Mouse (Mus musculus) intestine, embryonic 16.5 days (tissue): ENCODE measurements at regions not wholly inside any gene's neighbourhood (a gene's known extent, or its start where the extent isn't known, plus 50 kb on each side); places are given as distances from the start of the nearest gene placed in this dataset.
"Not testable (repeated sequence)": the region's sequence is repeated elsewhere in the genome, so short reads cannot be mapped to it uniquely, and the experiment has no call there.

Experiments used
- ATAC-seq: fragments of 200-750 bp; cut with Nextera tagmentation; 2 replicates; pipeline ENCODE4 v1.8.0; 2017; ENCODE audit warnings: moderate TSS enrichment, moderate library complexity
- H3K27ac ChIP-seq: fragments of 300-500 bp; sonication (generic); 2 replicates; pipeline ENCODE4 v1.5.1; 2014; ENCODE audit warnings: mild to moderate bottlenecking, low read length
- H3K27me3 ChIP-seq: fragments of 300-500 bp; sonication (generic); replicated peaks from 2 replicates; pipeline ENCODE4 v1.6.1; 2014; ENCODE audit warnings: low read length, control low read depth, mixed read lengths; ENCODE audit not compliant: control insufficient read depth, insufficient read depth
- H3K36me3 ChIP-seq: fragments of 300-500 bp; sonication (generic); 2 replicates; pipeline ENCODE4 v1.6.1; 2014; ENCODE audit warnings: low read length, control low read depth; ENCODE audit not compliant: control insufficient read depth, insufficient read depth
- H3K4me1 ChIP-seq: fragments of 300-500 bp; sonication (generic); 2 replicates; pipeline ENCODE4 v1.6.1; 2014; ENCODE audit warnings: low read length, control low read depth, mixed read lengths; ENCODE audit not compliant: control insufficient read depth, insufficient read depth
- H3K4me2 ChIP-seq: fragments of 300-500 bp; sonication (generic); 2 replicates; pipeline ENCODE4 v1.6.1; 2014; ENCODE audit warnings: low read depth, low read length, control low read depth
- H3K4me3 ChIP-seq: fragments of 300-500 bp; sonication (generic); 2 replicates; pipeline ENCODE4 v1.5.1; 2014; ENCODE audit warnings: mild to moderate bottlenecking, low read length
- H3K9ac ChIP-seq: fragments of 300-500 bp; sonication (generic); 2 replicates; pipeline ENCODE4 v1.6.1; 2014; ENCODE audit warnings: low read depth, low read length
- H3K9me3 ChIP-seq: fragments of 300-500 bp; sonication (generic); 2 replicates; pipeline ENCODE4 v1.6.1; 2016; ENCODE audit warnings: low read length, control low read depth; ENCODE audit not compliant: control insufficient read depth
- WGBS: fragments of 180-500 bp; shearing (Covaris S2); extraction: QIAGEN DNeasy Blood & Tissue Kit; methylation state at CpG from one replicate; pipeline ENCODE4 v1.1.7; 2014; 5-methylcytosine and 5-hydroxymethylcytosine counted together

GRCm38 (mm10) chr11:24306101-24306500 lies 228.2 kb downstream of the Bcl11a start:
- H3K4me1 ChIP-seq = peaks cover 20% of the 10 kb centered on the region
- 86% methylated on average over 2 of the region's 2 CpGs for WGBS
- H3K27ac ChIP-seq = no peak overlapping the region
- no peak for ATAC-seq
- H3K4me2 ChIP-seq = peak overlapping the region; percentile 65
- no peaks in the 10 kb centered on the region for H3K9me3 ChIP-seq
- peak overlapping the region; percentile 47; the same call in 1 of the 2 replicates for H3K4me3 ChIP-seq
- no peaks in the 10 kb centered on the region for H3K36me3 ChIP-seq
- H3K27me3 ChIP-seq = no peaks in the 10 kb centered on the region
- no peak overlapping the region for H3K9ac ChIP-seq

- H3K9me3 ChIP-seq = no peaks in the 10 kb centered on the region
- WGBS = 55% methylated on average over 6 of the region's 6 CpGs
- no peak overlapping the region for H3K9ac ChIP-seq
- no peak overlapping the region for H3K4me2 ChIP-seq
- H3K27me3 ChIP-seq = no peaks in the 10 kb centered on the region
- H3K27ac ChIP-seq = no peak overlapping the region
- no peak overlapping the region for H3K4me3 ChIP-seq
- peak; percentile 67 for ATAC-seq
- no peaks in the 10 kb centered on the region for H3K36me3 ChIP-seq
- H3K4me1 ChIP-seq = peaks cover 20% of the 10 kb centered on the region
Measured at GRCm38 (mm10) chr11:24307601-24308252, 229.9 kb downstream of the Bcl11a start.

- Histone ChIP-seq H3K27ac (no peak overlapping the region), H3K9ac (no peak overlapping the region), H3K9me3 (no peaks in the 10 kb centered on the region), H3K4me2 (no peak overlapping the region), H3K27me3 (no peaks in the 10 kb centered on the region), H3K36me3 (no peaks in the 10 kb centered on the region), H3K4me3 (no peak overlapping the region), H3K4me1 (peaks cover 20% of the 10 kb centered on the region)
- peak; percentile 62 for ATAC-seq
- 10% methylated on average over 1 of the region's 1 CpGs for WGBS
Measured at GRCm38 (mm10) chr11:24308253-24308633, 230.4 kb downstream of the Bcl11a start.

- no peaks in the 10 kb centered on the region for H3K9me3 ChIP-seq
- 81% methylated on average over 1 of the region's 1 CpGs for WGBS
- H3K36me3 ChIP-seq = no peaks in the 10 kb centered on the region
- H3K27ac ChIP-seq = no peak overlapping the region
- no peak overlapping the region for H3K9ac ChIP-seq
- H3K4me3 ChIP-seq = no peak overlapping the region
- no peaks in the 10 kb centered on the region for H3K4me1 ChIP-seq
- no peaks in the 10 kb centered on the region for H3K27me3 ChIP-seq
- no peak for ATAC-seq
- H3K4me2 ChIP-seq = no peak overlapping the region
Measured at GRCm38 (mm10) chr11:24314046-24314445, 236.2 kb downstream of the Bcl11a start.

DNA sequence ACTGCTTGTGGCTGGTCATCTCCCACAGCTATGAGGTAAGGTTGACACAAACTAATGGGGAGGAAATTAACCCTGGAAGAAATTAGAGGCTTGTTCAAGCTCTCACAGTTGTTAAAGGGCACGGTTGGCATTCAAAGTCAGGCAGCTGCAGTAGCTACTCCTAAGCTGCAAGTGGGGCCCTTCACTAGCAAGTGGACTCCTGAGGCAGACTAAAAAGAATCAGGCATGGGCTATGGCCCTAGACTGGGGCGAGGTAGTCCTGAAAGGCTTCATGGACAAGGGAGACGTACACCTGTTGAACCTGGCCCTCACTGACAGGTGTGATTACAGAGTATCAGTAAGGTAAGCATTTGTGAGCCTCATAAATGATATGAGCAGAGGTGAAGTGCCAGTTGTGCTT lies 237.7 kb downstream of the Bcl11a start:
- no peaks in the 10 kb centered on the region for H3K36me3 ChIP-seq
- no peaks in the 10 kb centered on the region for H3K27me3 ChIP-seq
- H3K9me3 ChIP-seq = no peaks in the 10 kb centered on the region
- no peak overlapping the region for H3K4me2 ChIP-seq
- 75% methylated on average over 3 of the region's 3 CpGs for WGBS
- no peak overlapping the region for H3K27ac ChIP-seq
- H3K4me3 ChIP-seq = no peak overlapping the region
- H3K4me1 ChIP-seq = no peaks in the 10 kb centered on the region
- ATAC-seq = 0 out of 2 replicates have a peak, but pooled peaks have one; percentile 42
- H3K9ac ChIP-seq = no peak overlapping the region

DNA sequence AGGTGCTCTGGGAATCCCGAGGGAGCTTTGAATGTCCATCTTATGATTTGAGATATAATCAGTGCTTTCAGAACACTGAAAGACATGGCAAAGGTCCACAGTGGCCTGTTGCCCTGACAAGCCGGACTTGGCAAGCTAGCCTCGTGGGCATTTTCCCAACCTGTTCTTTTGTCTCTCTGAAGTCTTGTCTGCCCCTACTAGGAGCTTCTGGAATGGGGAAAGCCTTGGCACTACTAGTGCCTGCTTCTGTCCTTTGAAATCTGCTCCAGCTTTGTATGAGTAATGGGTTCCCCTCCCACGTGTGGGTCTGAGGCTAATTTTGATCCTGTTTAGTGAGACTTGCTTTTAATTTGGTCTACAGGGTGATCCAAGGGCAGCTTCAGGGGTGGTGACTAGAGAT lies 238.3 kb downstream of the Bcl11a start:
- H3K4me2 ChIP-seq = no peak overlapping the region
- H3K27me3 ChIP-seq = no peaks in the 10 kb centered on the region
- H3K4me1 ChIP-seq = no peaks in the 10 kb centered on the region
- H3K4me3 ChIP-seq = no peak overlapping the region
- no peak for ATAC-seq
- no peak overlapping the region for H3K27ac ChIP-seq
- no peak overlapping the region for H3K9ac ChIP-seq
- WGBS = 73% methylated on average over 4 of the region's 4 CpGs
- no peaks in the 10 kb centered on the region for H3K9me3 ChIP-seq
- no peaks in the 10 kb centered on the region for H3K36me3 ChIP-seq

DNA sequence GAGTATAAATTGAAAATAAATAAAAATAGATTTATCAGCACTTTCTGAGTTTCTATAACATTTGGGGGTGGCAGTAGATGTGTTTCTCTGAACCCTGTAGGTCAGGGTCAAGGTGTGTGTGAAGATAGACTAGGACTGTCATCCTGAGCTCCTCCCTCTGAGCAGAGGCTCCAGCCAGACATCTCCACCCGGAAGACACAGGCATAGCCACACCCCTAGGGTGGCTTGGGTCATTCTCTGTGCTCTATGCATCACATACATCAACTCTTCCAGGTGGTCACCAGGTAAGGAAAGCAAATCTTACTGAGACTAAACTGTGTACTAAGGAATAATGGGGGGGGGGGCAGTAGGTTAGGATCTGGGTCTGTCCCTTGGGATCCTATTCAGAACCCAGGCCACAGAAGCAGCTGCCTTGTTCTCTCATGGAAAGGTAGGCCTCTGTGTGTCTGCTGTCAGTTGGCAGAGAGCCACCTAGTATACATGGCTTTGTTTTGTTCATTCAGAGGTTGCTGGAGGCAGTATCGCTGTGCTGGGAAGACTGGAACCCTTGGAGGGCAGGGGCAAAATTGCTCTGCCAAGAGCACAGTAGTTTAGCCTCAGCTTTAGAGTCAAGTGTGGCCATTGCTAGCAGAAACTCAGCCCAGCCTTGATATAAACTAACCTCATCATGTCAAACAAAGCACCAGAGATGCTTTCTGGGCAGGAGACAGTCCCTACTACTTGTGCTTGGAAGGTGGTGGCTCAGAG lies 240.3 kb downstream of the Bcl11a start:
- H3K4me3 ChIP-seq = no peak overlapping the region
- H3K27me3 ChIP-seq = no peaks in the 10 kb centered on the region
- WGBS = 68% methylated on average over 2 of the region's 2 CpGs
- no peaks in the 10 kb centered on the region for H3K9me3 ChIP-seq
- no peaks in the 10 kb centered on the region for H3K36me3 ChIP-seq
- H3K9ac ChIP-seq = no peak overlapping the region
- H3K4me1 ChIP-seq = no peaks in the 10 kb centered on the region
- no peak overlapping the region for H3K4me2 ChIP-seq
- no peak for ATAC-seq
- H3K27ac ChIP-seq = no peak overlapping the region

GRCm38 (mm10) chr11:24319222-24319621 lies 241.4 kb downstream of the Bcl11a start:
- no peaks in the 10 kb centered on the region for H3K4me1 ChIP-seq
- H3K9me3 ChIP-seq = no peaks in the 10 kb centered on the region
- WGBS = 90% methylated on average over 3 of the region's 3 CpGs
- H3K36me3 ChIP-seq = no peaks in the 10 kb centered on the region
- no peaks in the 10 kb centered on the region for H3K27me3 ChIP-seq
- no peak for ATAC-seq
- H3K9ac ChIP-seq = no peak overlapping the region
- no peak overlapping the region for H3K4me3 ChIP-seq
- H3K4me2 ChIP-seq = no peak overlapping the region
- no peak overlapping the region for H3K27ac ChIP-seq

DNA sequence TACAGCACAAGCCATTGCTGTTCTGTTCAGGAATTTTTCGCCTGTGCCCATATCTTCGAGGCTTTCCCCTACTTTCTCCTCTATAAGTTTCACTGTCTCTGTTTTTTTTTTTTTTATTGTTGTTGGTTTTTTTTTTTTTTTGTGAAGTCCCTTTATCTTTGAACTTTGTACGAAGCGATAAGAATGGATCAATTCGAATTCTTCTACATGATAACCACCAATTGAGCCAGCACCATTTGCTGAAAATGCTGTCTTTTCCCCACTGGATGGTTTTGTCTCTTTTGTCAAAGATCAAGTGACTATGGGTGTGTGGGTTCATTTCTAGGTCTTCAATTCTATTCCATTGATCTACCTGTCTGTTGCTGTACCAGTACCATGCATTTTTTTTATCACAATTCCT lies 244.6 kb downstream of the Bcl11a start:
- H3K36me3 ChIP-seq, H3K27ac ChIP-seq, H3K4me3 ChIP-seq, H3K27me3 ChIP-seq, H3K9ac ChIP-seq, ATAC-seq, H3K9me3 ChIP-seq, H3K4me2 ChIP-seq, H3K4me1 ChIP-seq: not testable (repeated sequence)
- WGBS = 71% methylated on average over 5 of the region's 5 CpGs
